Mouse (Mus musculus): ENCODE results near the gene Ctdspl.

DNA sequence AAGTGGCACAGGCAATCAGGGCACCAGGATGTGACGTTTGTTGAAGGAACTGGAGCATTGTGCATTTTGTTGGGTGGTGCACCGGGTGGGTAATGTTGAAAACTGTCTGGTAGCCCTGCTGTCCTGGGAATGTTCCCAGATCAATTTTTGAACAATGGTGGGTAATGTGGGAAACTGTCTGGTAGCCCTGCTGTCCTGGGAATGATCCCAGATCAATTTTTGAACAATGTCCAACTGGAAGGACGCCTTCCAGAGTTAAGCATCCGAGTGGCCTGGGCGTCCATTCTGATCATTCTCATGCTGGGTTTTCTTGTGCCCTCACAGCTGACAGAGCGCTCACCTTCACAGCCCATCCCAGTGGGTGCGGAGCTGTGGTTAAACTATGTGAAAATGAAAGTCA, 101.1 kb downstream of the Ctdspl start:
- TF ChIP-seq ZNF384 (IDR thresholded peaks at IDR 0.05; ENCODE audit: low read depth, low read length) (no peak), HCFC1 (IDR thresholded peaks at IDR 0.05; ENCODE audit: borderline replicate concordance, insufficient read depth, low read length) (no peak), MAFK (IDR thresholded peaks at IDR 0.05; ENCODE audit: insufficient read depth, low read depth, low read length) (no peak), CHD2 (IDR thresholded peaks at IDR 0.05; ENCODE audit: low read depth, low read length) (no peak)
